Mouse (Mus musculus): ENCODE results near the gene Hist1h3i. TPM values are rescaled to one million over a fixed set of nuclear protein-coding genes. Genes with fewer than 3 reads are reported as not detected.
"Not testable (repeated sequence)": the region's sequence is repeated elsewhere in the genome, so short reads cannot be mapped to it uniquely, and the experiment has no call there.

The Hist1h3i gene
- total and polyA plus RNA-seq, 3 experiments = 1.7 to 13.1 (median 9.1) TPM

DNA sequence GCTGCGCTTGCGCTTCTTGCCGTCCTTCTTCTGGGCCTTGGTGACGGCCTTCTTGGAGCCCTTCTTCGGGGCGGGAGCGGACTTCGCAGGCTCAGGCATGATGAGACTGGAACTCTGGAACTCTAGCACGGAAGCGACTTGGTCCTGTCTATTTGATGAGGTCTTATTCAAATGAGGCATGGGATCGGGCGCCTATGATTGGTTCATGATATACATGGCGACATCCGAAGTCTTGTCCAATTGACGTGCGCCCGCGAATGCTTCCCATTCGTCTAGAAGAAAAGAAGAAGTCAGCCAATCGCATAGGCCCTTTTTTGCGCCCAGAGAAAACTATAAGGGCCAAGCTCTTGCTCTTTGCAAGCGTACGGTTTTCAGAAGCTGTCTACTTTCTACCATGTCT lies 26.9 kb upstream of the Hist1h3i start, which contains the start of the genes Hist1h2bq and Hist1h2ao:
Hist1h2bq (minus strand) TSS at position 125 of the 400 bp plus-strand sequence.
Hist1h2ao (plus strand) TSS at position 393 of the 400 bp plus-strand sequence.
- DNase-seq; intact Hi-C loops (cut with DNase I): not testable (repeated sequence)

DNA sequence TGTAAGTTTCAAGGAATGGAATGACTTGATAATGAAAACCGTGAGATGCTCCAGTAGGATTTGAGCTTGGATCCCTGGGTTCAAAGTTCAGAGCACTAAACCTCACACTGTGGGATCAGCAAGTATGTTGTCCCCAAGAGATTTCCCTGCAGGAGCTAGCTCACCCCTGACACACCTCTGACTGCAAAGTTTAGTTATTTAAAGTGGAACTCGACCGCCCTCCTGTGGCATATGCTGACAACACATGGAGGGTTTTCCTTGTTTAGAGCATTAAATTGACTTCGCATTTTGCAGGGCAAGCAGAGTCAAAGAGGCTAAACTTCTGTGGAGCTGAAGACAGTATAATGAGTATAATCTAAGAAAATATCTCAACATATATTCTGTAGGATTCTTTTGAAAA lies 19.9 kb upstream of the Hist1h3i start:
- intact Hi-C loops (cut with DNase I); H3K36me3 ChIP-seq (ENCODE audit: control insufficient read depth, insufficient read depth, low read length); H3K9ac ChIP-seq (ENCODE audit: low read depth, low read length); DNase-seq; H3K79me2 ChIP-seq (replicated peaks; ENCODE audit: control insufficient read depth, insufficient read depth, low read length); H3K4me3 ChIP-seq; H3K27me3 ChIP-seq (ENCODE audit: control insufficient read depth, insufficient read depth, low read length); H3K4me1 ChIP-seq (ENCODE audit: control insufficient read depth, insufficient read depth, low read length); H3K27ac ChIP-seq: not testable (repeated sequence)
- no CpG with 5 or more reads among the region's 4 CpGs for WGBS

More for the DNA sequence above, 26.9 kb upstream of the Hist1h3i start, which contains the start of the genes Hist1h2bq and Hist1h2ao:
- H3K79me2 ChIP-seq (replicated peaks; ENCODE audit: control insufficient read depth, insufficient read depth, low read length); H3K27me3 ChIP-seq (ENCODE audit: control insufficient read depth, insufficient read depth, low read length); H3K9ac ChIP-seq (ENCODE audit: low read depth, low read length); H3K4me1 ChIP-seq (ENCODE audit: control insufficient read depth, insufficient read depth, low read length); H3K4me3 ChIP-seq; H3K36me3 ChIP-seq (ENCODE audit: control insufficient read depth, insufficient read depth, low read length); H3K27ac ChIP-seq: not testable (repeated sequence)
- no CpG with 5 or more reads among the region's 23 CpGs for WGBS

- H3K79me2 ChIP-seq (replicated peaks; ENCODE audit: control insufficient read depth, insufficient read depth, low read length); H3K9ac ChIP-seq (ENCODE audit: low read depth, low read length); H3K36me3 ChIP-seq (ENCODE audit: control insufficient read depth, insufficient read depth, low read length); H3K4me1 ChIP-seq (ENCODE audit: control insufficient read depth, insufficient read depth, low read length); DNase-seq; H3K27me3 ChIP-seq (ENCODE audit: control insufficient read depth, insufficient read depth, low read length); intact Hi-C loops (cut with DNase I); H3K27ac ChIP-seq; H3K4me3 ChIP-seq: not testable (repeated sequence)
Observed at GRCm38 (mm10) chr13:21797163-21797562, 14.0 kb upstream of the Hist1h3i start.

DNA sequence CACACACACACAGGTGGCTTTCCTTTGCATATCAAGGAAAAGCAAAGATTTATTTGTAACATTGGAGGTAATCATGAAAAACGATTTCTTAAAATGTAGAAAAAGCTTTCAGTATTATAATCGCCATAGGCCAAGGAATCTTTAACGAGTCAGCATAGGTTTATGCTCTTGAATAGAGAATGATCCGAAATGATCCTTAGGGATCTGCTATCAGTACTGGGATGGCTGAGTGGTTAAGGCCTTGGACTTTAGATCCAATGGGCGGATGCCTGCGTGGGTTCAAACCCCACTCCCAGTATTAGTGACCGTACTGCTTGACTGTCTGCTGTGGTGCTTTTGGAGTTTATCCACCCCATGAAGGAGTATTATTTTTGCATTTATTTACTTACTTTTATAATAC lies 12.4 kb upstream of the Hist1h3i start:
- Histone ChIP-seq H3K36me3 (ENCODE audit: control insufficient read depth, insufficient read depth, low read length) (no peaks in the 10 kb centered on the region), H3K4me1 (ENCODE audit: control insufficient read depth, insufficient read depth, low read length) (no peaks in the 10 kb centered on the region; the same call in 1 of the 2 replicates), H3K79me2 (replicated peaks; ENCODE audit: control insufficient read depth, insufficient read depth, low read length) (no peaks in the 10 kb centered on the region), H3K9ac (ENCODE audit: low read depth, low read length) (no peak overlapping the region), H3K4me3 (no peak overlapping the region), H3K27me3 (ENCODE audit: control insufficient read depth, insufficient read depth, low read length) (no peaks in the 10 kb centered on the region), H3K27ac (no peak overlapping the region)
- TF ChIP-seq CTCF (IDR thresholded peaks at IDR 0.05) = no peak
- TF ChIP-seq POLR2A (IDR thresholded peaks at IDR 0.05; ENCODE audit: insufficient read depth, low read depth, low read length) = no peak
- TF ChIP-seq EP300 (IDR thresholded peaks at IDR 0.05; ENCODE audit: insufficient read depth, low read depth, low read length) = no peak
- whole genome bisulfite sequencing = 89% methylated on average over 7 of the region's 7 CpGs
- intact Hi-C loops (cut with DNase I) = no loop called here
- DNase-seq = no peak

DNA sequence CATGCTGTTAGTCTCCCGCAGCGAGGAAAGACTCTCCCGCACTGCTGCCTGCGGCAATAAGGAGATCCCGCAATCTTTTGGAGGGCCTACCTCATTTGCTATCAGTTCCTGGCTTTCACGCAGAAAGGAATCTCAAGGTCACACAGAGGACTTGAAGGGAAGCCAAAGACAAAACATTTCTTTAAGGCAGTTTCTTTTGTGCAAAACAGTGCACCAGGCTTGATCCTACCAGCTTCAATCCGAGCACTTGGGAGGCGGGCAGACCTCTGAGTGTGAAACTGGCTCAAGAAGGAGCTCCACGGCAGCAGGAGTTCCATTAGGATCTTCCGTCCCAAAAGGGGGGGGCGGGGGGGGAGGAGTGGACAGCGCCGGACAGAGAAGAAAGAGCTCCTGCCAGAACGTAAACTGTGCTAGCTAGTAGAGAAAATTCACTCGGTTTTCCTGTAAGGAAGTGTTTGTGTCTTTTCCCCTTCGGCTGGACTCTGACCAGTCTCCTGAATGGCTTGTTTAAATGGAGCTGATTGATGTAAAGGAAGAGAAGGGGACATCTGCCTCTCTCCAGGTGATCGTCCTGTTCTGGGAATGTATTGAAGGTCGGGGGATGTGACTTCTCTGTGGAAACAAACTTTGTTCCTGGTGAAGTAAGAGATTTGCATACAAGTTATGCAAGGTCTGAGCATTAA lies 7.6 kb upstream of the Hist1h3i start:
- intact Hi-C loops (cut with DNase I) = no loop called here
- Histone ChIP-seq H3K36me3 (ENCODE audit: control insufficient read depth, insufficient read depth, low read length) (no peaks in the 10 kb centered on the region), H3K79me2 (replicated peaks; ENCODE audit: control insufficient read depth, insufficient read depth, low read length) (no peaks in the 10 kb centered on the region), H3K27me3 (ENCODE audit: control insufficient read depth, insufficient read depth, low read length) (no peaks in the 10 kb centered on the region), H3K4me1 (ENCODE audit: control insufficient read depth, insufficient read depth, low read length) (no peaks in the 10 kb centered on the region; the same call in 1 of the 2 replicates), H3K4me3 (no peak overlapping the region), H3K27ac (no peak overlapping the region), H3K9ac (ENCODE audit: low read depth, low read length) (no peak overlapping the region; the same call in none of the 2 replicates)
- no peak for DNase-seq
- TF ChIP-seq POLR2A (IDR thresholded peaks at IDR 0.05; ENCODE audit: insufficient read depth, low read depth, low read length) (no peak), CTCF (IDR thresholded peaks at IDR 0.05) (no peak), EP300 (IDR thresholded peaks at IDR 0.05; ENCODE audit: insufficient read depth, low read depth, low read length) (no peak)
- WGBS = 10% methylated on average over 18 of the region's 18 CpGs

GRCm38 (mm10) chr13:21789925-21790324 lies 6.8 kb upstream of the Hist1h3i start:
- no peak overlapping the region for H3K9ac ChIP-seq (ENCODE audit: low read depth, low read length)
- H3K36me3 ChIP-seq (ENCODE audit: control insufficient read depth, insufficient read depth, low read length) = no peaks in the 10 kb centered on the region
- intact Hi-C loops (cut with DNase I) = loop anchor here (10.0 kb wide), 1 partner anchor 1795 kb away; the partner anchor contains the start of gene Hist1h4d
- no peak overlapping the region for H3K4me3 ChIP-seq
- no peak for DNase-seq
- WGBS = 65% methylated on average over 6 of the region's 6 CpGs
- H3K27ac ChIP-seq = no peak overlapping the region
- H3K27me3 ChIP-seq (ENCODE audit: control insufficient read depth, insufficient read depth, low read length) = no peaks in the 10 kb centered on the region
- H3K79me2 ChIP-seq (replicated peaks; ENCODE audit: control insufficient read depth, insufficient read depth, low read length) = no peaks in the 10 kb centered on the region
- TF ChIP-seq CTCF (IDR thresholded peaks at IDR 0.05) (no peak), POLR2A (IDR thresholded peaks at IDR 0.05; ENCODE audit: insufficient read depth, low read depth, low read length) (no peak), EP300 (IDR thresholded peaks at IDR 0.05; ENCODE audit: insufficient read depth, low read depth, low read length) (no peak)
- H3K4me1 ChIP-seq (ENCODE audit: control insufficient read depth, insufficient read depth, low read length) = no peaks in the 10 kb centered on the region; the same call in 1 of the 2 replicates

Data from heart, adult 2 months (tissue).